ENCODE assay signal across 12 mouse cellular contexts in the genomic region with DNA sequence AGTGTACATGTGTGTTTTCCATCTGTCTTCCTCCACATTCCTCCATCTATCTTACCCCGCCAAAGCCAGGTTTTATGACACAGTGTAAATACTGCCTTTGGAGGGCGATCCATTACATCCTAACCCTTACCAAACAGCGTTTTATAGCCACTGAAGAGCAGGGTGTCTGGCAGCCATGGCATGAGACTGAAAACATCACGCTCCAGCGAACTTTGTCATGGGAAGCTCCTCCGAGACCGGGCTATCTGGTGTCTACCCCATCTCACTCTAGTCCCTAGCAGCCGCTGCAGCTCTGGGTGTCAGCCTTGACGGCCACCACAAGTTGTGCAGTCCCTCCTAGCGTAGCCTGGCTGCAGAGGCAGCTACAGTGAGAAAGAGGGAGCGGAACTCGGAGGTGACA.
A peak's percentile ranks its signal among the peaks of the same experiment; 100 is the strongest.
DNase-seq lines count a peak whose midpoint lies in the region; ATAC-seq and TF ChIP-seq lines count a peak whose summit lies in the region.
"Had no signal": no experiment of that assay in that cellular context is flagged by ENCODE, and none has a peak within 500 bp of the region (broad histone marks: within the 10 kb centered on the region; RNA-seq: fewer than 3 reads in every experiment).

No protein-coding gene starts in this region.

- DNase-seq in kidney, adult 18-20 months: no peak
- no peak for DNase-seq in forebrain, postnatal 0 days
- no peak for DNase-seq in intestine, embryonic 14.5 days (ENCODE audit: low spot score)
- DNase-seq in layer of hippocampus, postnatal 36 days: no peak
- no peak for DNase-seq in cerebellum, adult 18-20 months
- DNase-seq: right cerebral cortex, postnatal 4 days had no signal

- peak overlapping the region; percentile 18; the same call in 1 of the 2 replicates for H3K9ac ChIP-seq in kidney, embryonic 14.5 days (ENCODE audit: low read depth, low read length)
- no peak overlapping the region for H3K9ac ChIP-seq in forebrain, postnatal 0 days
- no peak overlapping the region for H3K9ac ChIP-seq in intestine, embryonic 14.5 days (ENCODE audit: low read length)
- H3K9ac ChIP-seq in midbrain, embryonic 15.5 days: no peak overlapping the region
- H3K9ac ChIP-seq: embryonic facial prominence, embryonic 15.5 days had no signal

- H3K27ac ChIP-seq in kidney, embryonic 14.5 days (ENCODE audit: low read depth, low read length): peak overlapping the region; percentile 57
- H3K27ac ChIP-seq in forebrain, postnatal 0 days (ENCODE audit: low read depth, low read length): no peak overlapping the region
- H3K27ac ChIP-seq in intestine, embryonic 14.5 days (ENCODE audit: low read depth): no peak overlapping the region
- peak overlapping the region; percentile 34; the same call in 1 of the 2 replicates for H3K27ac ChIP-seq in midbrain, embryonic 15.5 days
- H3K27ac ChIP-seq: embryonic facial prominence, embryonic 15.5 days had no signal

- H3K27me3 ChIP-seq in kidney, embryonic 14.5 days (ENCODE audit: control insufficient read depth, insufficient read depth, low read length): no peaks in the 10 kb centered on the region
- H3K27me3 ChIP-seq in forebrain, postnatal 0 days (ENCODE audit: insufficient read depth, low read length): no peaks in the 10 kb centered on the region
- H3K27me3 ChIP-seq in intestine, embryonic 14.5 days (replicated peaks; ENCODE audit: control insufficient read depth, insufficient read depth, low read length): no peaks in the 10 kb centered on the region
- no peaks in the 10 kb centered on the region for H3K27me3 ChIP-seq in midbrain, embryonic 15.5 days (replicated peaks)
- H3K27me3 ChIP-seq: embryonic facial prominence, embryonic 15.5 days had no signal

- no peaks in the 10 kb centered on the region for H3K36me3 ChIP-seq in kidney, embryonic 14.5 days (ENCODE audit: control insufficient read depth, insufficient read depth, low read length)
- H3K36me3 ChIP-seq in forebrain, postnatal 0 days (ENCODE audit: insufficient read depth): no peaks in the 10 kb centered on the region
- no peaks in the 10 kb centered on the region for H3K36me3 ChIP-seq in intestine, embryonic 14.5 days (ENCODE audit: control insufficient read depth, insufficient read depth, low read length)
- H3K36me3 ChIP-seq in midbrain, embryonic 15.5 days (replicated peaks): no peaks in the 10 kb centered on the region
- H3K36me3 ChIP-seq: embryonic facial prominence, embryonic 15.5 days had no signal

- H3K4me2 ChIP-seq in kidney, embryonic 14.5 days (replicated peaks; ENCODE audit: low read depth, low read length): peak overlapping the region; percentile 38
- H3K4me2 ChIP-seq in forebrain, postnatal 0 days (ENCODE audit: low read depth): no peak overlapping the region
- H3K4me2 ChIP-seq in intestine, embryonic 14.5 days (ENCODE audit: low read length): peak overlapping the region; percentile 32
- no peak overlapping the region for H3K4me2 ChIP-seq in midbrain, embryonic 15.5 days
- H3K4me2 ChIP-seq: embryonic facial prominence, embryonic 15.5 days; heart, embryonic 11.5 days had no signal

- no peaks in the 10 kb centered on the region for H3K9me3 ChIP-seq in kidney, embryonic 14.5 days (ENCODE audit: control insufficient read depth, low read length)
- no peaks in the 10 kb centered on the region for H3K9me3 ChIP-seq in forebrain, postnatal 0 days (ENCODE audit: low read length)
- no peaks in the 10 kb centered on the region for H3K9me3 ChIP-seq in intestine, embryonic 14.5 days (ENCODE audit: control insufficient read depth, low read length)
- no peaks in the 10 kb centered on the region for H3K9me3 ChIP-seq in midbrain, embryonic 15.5 days
- H3K9me3 ChIP-seq: embryonic facial prominence, embryonic 15.5 days had no signal

- WGBS in kidney, embryonic 14.5 days: 16% methylated on average over 12 of the region's 12 CpGs
- WGBS in forebrain, postnatal 0 days: 48% methylated on average over 12 of the region's 12 CpGs
- 31% methylated on average over 12 of the region's 12 CpGs for WGBS in intestine, embryonic 14.5 days
- 70% methylated on average over 12 of the region's 12 CpGs for WGBS in midbrain, embryonic 15.5 days

- H3K4me3 ChIP-seq in kidney, embryonic 14.5 days (ENCODE audit: low read length): peak overlapping the region; percentile 9; the same call in 1 of the 2 replicates
- no peak overlapping the region for H3K4me3 ChIP-seq in forebrain, postnatal 0 days (ENCODE audit: low read depth, low read length)
- no peak overlapping the region for H3K4me3 ChIP-seq in intestine, embryonic 14.5 days (ENCODE audit: low read depth, low read length)
- H3K4me3 ChIP-seq in midbrain, embryonic 15.5 days: no peak overlapping the region
- H3K4me3 ChIP-seq: embryonic facial prominence, embryonic 15.5 days had no signal

- no peak for TF ChIP-seq CTCF in forebrain, postnatal 0 days (IDR thresholded peaks at IDR 0.05; ENCODE audit: low read depth)

- peak; percentile 78 for ATAC-seq in kidney, embryonic 14.5 days (ENCODE audit: low FRiP score, low TSS enrichment)
- 0 out of 2 replicates have a peak, but pooled peaks have one; percentile 23 for ATAC-seq in forebrain, postnatal 0 days
- ATAC-seq in intestine, embryonic 14.5 days (replicated peaks; ENCODE audit: low FRiP score, low TSS enrichment, low read depth): no peak; the same call in 1 of the 2 replicates
- ATAC-seq in midbrain, embryonic 15.5 days (replicated peaks): no peak
- no peak for ATAC-seq in CD4-positive, CD25-positive, alpha-beta regulatory T cell, adult 4 months
- ATAC-seq: inflammation-experienced regulatory T-cells, adult 6 months had no signal

- H3K4me1 ChIP-seq in kidney, embryonic 14.5 days (ENCODE audit: control insufficient read depth, insufficient read depth, low read length): peaks cover 69% of the 10 kb centered on the region
- peaks cover 21% of the 10 kb centered on the region for H3K4me1 ChIP-seq in forebrain, postnatal 0 days (ENCODE audit: insufficient read depth)
- H3K4me1 ChIP-seq in intestine, embryonic 14.5 days (replicated peaks; ENCODE audit: control insufficient read depth, insufficient read depth, low read length): peaks cover 47% of the 10 kb centered on the region
- peaks cover 46% of the 10 kb centered on the region for H3K4me1 ChIP-seq in midbrain, embryonic 15.5 days

Comparison
In these comparisons a context has a peak if more than half of its experiments do, and no peak if none do; other contexts are left out.
1. ATAC-seq: peak in kidney, embryonic 14.5 days (single experiment) and forebrain, postnatal 0 days (single experiment); none in intestine, embryonic 14.5 days (single experiment), midbrain, embryonic 15.5 days (single experiment) and CD4-positive, CD25-positive, alpha-beta regulatory T cell, adult 4 months (single experiment).
2. H3K27ac ChIP-seq: peak in kidney, embryonic 14.5 days (single experiment) and midbrain, embryonic 15.5 days (single experiment); none in forebrain, postnatal 0 days (single experiment) and intestine, embryonic 14.5 days (single experiment).
3. H3K4me2 ChIP-seq: peak in kidney, embryonic 14.5 days (single experiment) and intestine, embryonic 14.5 days (single experiment); none in forebrain, postnatal 0 days (single experiment) and midbrain, embryonic 15.5 days (single experiment).